ENCODE assay signal across 8 mouse cellular contexts in the genomic region with DNA sequence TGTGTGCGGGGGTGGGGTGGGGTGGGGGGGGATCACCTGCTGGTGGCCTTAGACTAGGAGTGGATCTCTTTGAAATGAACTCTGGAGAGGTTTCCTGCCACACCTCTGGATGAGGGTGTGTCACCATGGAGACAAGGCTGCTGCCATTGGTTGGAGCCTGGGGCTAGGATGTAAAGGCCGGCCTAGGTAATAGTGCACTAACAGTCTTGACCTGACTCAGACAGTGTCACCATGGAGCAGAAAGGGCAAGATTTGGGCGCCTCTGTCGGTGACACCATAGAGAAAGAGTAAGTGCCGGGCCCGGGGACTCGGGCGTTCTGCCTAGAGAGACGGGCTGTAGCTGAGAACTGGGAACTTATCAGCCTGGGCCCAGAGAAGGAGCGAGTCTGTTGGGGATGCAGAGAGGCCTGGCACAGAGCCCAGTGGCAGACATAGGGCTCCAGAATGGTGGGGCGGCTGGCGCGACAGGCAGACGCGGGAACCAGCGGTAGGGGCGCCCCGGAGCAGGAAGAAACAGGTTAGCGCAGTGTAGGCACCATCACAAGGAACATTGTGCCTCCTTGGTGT. TPM values are rescaled to one million over a fixed set of nuclear protein-coding genes. Genes with fewer than 3 reads are reported as not detected.
DNase-seq lines count a peak whose midpoint lies in the region; ATAC-seq lines count a peak whose summit lies in the region.
"Not testable (repeated sequence)": the region's sequence is repeated elsewhere in the genome, so short reads cannot be mapped to it uniquely, and the experiment has no call there.

A gene (plus strand): TSS at position 51 of the 567 bp plus-strand sequence.

- ATAC-seq in erythroid progenitor cell, adult 5-6 weeks (replicated peaks; ENCODE audit: low FRiP score, poor library complexity, severe bottlenecking): peak; percentile 82
- ATAC-seq in heart, embryonic 12.5 days (ENCODE audit: insufficient number of reproducible peaks, low FRiP score): peak; percentile 86
- peak; percentile 64 for ATAC-seq in limb, embryonic 11.5 days (ENCODE audit: insufficient number of reproducible peaks, low FRiP score, low TSS enrichment, low read depth)
- peak; percentile 83 for ATAC-seq in megakaryocyte-erythroid progenitor cell, adult 5-6 weeks (replicated peaks; ENCODE audit: low FRiP score, low TSS enrichment, poor library complexity, severe bottlenecking)

- not testable (repeated sequence) for H3K27me3 ChIP-seq in heart, embryonic 12.5 days (replicated peaks); limb, embryonic 11.5 days (ENCODE audit: control insufficient read depth, insufficient read depth, low read length)

- peak within 1 kb of the TSS; percentile 33 for H3K4me3 ChIP-seq in heart, embryonic 12.5 days
- H3K4me3 ChIP-seq in limb, embryonic 11.5 days (ENCODE audit: low read depth, low read length): not testable (repeated sequence)

- peak; percentile 48 to 62 for DNase-seq in adrenal gland, postnatal 36 days
- DNase-seq in kidney, adult 8-10 months: peak; percentile 28 to 54
- peak; percentile 47 for DNase-seq in limb, embryonic 11.5 days (ENCODE audit: low spot score)
- DNase-seq in right cerebral cortex, postnatal 14 days: peak; percentile 57
- DNase-seq in urinary bladder, adult 2 months (ENCODE audit: low spot score): peak; percentile 29

- H3K36me3 ChIP-seq in heart, embryonic 12.5 days; limb, embryonic 11.5 days (ENCODE audit: control insufficient read depth, insufficient read depth, low read length): not testable (repeated sequence)

- not testable (repeated sequence) for H3K4me1 ChIP-seq in heart, embryonic 12.5 days (replicated peaks); limb, embryonic 11.5 days (ENCODE audit: control insufficient read depth, insufficient read depth, low read length)

- H3K9me3 ChIP-seq in heart, embryonic 12.5 days (replicated peaks); limb, embryonic 11.5 days (ENCODE audit: control insufficient read depth, low read length): not testable (repeated sequence)

- WGBS in heart, embryonic 12.5 days: 5% methylated on average over 19 of the region's 19 CpGs
- 7% methylated on average over 18 of the region's 19 CpGs for WGBS in limb, embryonic 11.5 days

- H3K27ac ChIP-seq in heart, embryonic 12.5 days (ENCODE audit: poor library complexity, severe bottlenecking): 0 out of 2 replicates have a peak within 1 kb of the TSS, but pooled peaks have one; percentile 21
- not testable (repeated sequence) for H3K27ac ChIP-seq in limb, embryonic 11.5 days (replicated peaks; ENCODE audit: low read depth, low read length)

- peak within 1 kb of the TSS; percentile 64 for H3K4me2 ChIP-seq in heart, embryonic 12.5 days
- peak within 1 kb of the TSS; percentile 22; the same call in 1 of the 2 replicates for H3K4me2 ChIP-seq in limb, embryonic 11.5 days (ENCODE audit: low read depth, severe bottlenecking)

- H3K9ac ChIP-seq in heart, embryonic 12.5 days: peak within 1 kb of the TSS; percentile 39; the same call in 1 of the 2 replicates
- H3K9ac ChIP-seq in limb, embryonic 11.5 days (ENCODE audit: low read length): not testable (repeated sequence)

RNA-seq across cellular contexts. Expression of the gene that starts here (rescaled TPM):
- 1 to 10 TPM; 2.1 to 2.9 TPM for total RNA-seq in adrenal gland, postnatal 36 days (2021)
- 71.0 and 182 TPM in 2 replicates for total RNA-seq in erythroid progenitor cell, adult 5-6 weeks (2015; ENCODE audit: low replicate concordance)
- total RNA-seq in erythroid progenitor cell, adult 5-6 weeks (2017; ENCODE audit: low replicate concordance): 38.7 and 45.7 TPM in 2 replicates
- 0.17 and 0.32 TPM in 2 replicates for polyA plus RNA-seq in heart, embryonic 12.5 days (2016; fragmentation: Nextera tagmentation; extraction: Ambion mirVana)
- 0.34 and 0.84 TPM in 2 replicates for polyA plus RNA-seq in limb, embryonic 11.5 days (2014; fragmentation: Nextera tagmentation; extraction: Ambion mirVana)
- total RNA-seq in megakaryocyte-erythroid progenitor cell, adult 5-6 weeks (2014; fragmentation: Nextera tagmentation): 28.8 and 44.9 TPM in 2 replicates
- 9.8 and 12.2 TPM in 2 replicates for total RNA-seq in megakaryocyte-erythroid progenitor cell, adult 5-6 weeks (2017)
- polyA plus RNA-seq in urinary bladder, adult 2 months (2012; rRNA removed): 2.6 and 3.7 TPM in 2 replicates

Comparison
In these comparisons a context has a peak if more than half of its experiments do, and no peak if none do; other contexts are left out.
1. Peak in ATAC-seq, H3K4me3 ChIP-seq, H3K27ac ChIP-seq, H3K9ac ChIP-seq and H3K4me2 ChIP-seq in heart, embryonic 12.5 days; RNA of the gene not detected or under 1 TPM.
2. Peak in DNase-seq, ATAC-seq and H3K4me2 ChIP-seq in limb, embryonic 11.5 days; RNA of the gene not detected or under 1 TPM.